Mouse (Mus musculus) cerebellum, adult 9-10 months (tissue): ENCODE measurements around the gene Snap25.

Source experiments
- DNase-seq: peaks from one replicate; pipeline ENCODE4 v3.0.0; 2022

Snap25 gene

GRCm38 (mm10) chr2:136712441-136713015 lies 725 bp upstream of the Snap25 start:
- peak; percentile 69 for DNase-seq

DNA sequence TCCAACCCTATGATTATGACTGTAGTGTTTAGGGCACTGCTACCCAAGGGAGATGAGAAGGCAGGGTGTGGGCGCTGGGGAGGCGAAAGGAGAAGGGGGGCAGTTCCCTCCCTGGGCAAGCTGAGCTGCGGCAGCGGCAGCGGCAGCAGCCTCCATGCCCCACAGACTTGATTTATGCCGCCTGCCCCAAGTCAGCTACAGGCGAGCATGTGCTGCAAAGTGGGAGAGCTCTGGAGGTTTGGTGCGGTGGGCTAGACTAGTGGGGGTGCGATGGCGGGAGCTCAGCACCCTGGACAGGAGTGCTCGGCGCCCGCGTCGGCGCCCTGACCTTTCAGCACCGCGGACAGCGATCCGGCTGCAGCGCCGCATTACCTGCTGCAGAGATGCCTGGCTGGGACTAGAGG lies 757 bp downstream of the Snap25 start:
- peak; percentile 75 for DNase-seq

DNA sequence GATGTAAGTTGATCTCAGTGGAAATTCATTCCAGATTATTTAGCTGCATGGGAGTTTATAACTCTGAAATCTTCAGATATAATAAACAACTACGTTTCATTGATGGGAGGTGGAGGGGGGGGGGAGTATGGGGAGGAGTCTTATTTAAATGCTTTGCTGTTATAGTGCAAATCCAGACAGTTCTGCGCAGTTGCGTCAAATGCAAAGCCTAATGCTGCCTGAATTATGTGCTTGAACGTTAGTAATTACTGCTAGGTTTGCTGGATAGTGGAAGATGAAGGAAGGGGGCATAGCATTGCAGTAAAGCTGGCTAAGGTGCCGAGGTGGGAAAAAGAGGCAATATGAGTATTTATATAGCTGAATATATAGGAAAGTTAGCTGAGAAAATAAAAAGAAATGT lies 2.3 kb downstream of the Snap25 start:
- DNase-seq: peak; percentile 67

DNA sequence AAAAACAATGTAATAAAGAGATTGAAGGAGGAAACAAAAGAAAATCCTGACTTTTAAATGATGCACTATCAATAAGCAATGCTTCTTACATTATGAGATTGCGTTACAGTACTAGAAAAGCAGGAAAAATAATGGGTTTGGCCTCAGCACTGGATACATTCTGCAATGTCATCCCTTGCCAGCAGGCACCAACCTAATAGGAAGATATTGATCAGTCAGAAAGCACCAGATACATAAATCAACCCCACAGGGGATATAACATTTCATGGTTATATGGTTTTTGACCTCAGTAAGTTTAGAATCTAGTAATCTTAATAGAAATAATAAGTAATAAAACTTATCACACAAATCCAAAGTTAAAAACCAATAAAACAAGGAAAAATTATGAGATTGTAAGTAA lies 3.1 kb downstream of the Snap25 start:
- peak; percentile 52 for DNase-seq

DNA sequence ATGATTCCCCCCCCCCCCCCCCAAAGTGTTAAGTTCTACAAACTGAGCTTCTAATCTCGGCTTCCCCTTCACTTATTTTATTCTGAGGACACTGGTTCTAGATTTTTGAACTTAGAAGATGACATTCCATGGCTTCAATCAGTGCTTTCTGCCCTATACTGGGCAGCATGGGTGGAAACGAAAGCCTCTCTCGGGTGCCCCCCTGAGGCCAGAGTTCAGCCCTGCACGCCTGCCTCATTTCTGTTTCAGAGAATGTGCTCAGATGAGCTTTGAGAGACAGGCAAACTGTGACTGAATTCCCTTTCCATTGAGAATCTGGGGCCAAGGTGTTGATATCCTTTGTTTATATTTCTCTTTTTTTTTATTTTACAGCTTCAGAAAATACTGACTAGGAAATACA lies 7.0 kb downstream of the Snap25 start:
- DNase-seq: peak; percentile 83

DNA sequence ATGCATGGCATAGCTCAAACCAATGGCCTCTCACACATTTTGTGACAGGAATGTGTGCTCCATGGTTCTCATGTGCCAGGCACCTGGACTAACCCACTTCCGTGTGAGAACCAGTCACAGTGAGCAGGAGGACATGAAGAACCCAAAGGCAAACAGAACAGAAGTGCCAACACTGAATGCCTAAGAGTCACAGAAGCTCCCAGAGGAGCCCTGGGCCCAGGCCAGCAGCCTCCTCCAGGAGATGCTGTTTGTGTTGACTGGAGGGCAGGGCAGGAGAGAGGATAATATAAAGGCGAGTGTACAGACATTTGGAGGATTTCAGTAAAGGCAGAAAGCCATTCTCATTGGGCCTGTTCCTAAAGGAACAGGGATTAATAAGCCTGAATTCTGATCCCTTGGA lies 25.0 kb downstream of the Snap25 start:
- peak; percentile 90 for DNase-seq

GRCm38 (mm10) chr2:136742230-136742629 lies 29.0 kb downstream of the Snap25 start:
- DNase-seq: peak; percentile 98

DNA sequence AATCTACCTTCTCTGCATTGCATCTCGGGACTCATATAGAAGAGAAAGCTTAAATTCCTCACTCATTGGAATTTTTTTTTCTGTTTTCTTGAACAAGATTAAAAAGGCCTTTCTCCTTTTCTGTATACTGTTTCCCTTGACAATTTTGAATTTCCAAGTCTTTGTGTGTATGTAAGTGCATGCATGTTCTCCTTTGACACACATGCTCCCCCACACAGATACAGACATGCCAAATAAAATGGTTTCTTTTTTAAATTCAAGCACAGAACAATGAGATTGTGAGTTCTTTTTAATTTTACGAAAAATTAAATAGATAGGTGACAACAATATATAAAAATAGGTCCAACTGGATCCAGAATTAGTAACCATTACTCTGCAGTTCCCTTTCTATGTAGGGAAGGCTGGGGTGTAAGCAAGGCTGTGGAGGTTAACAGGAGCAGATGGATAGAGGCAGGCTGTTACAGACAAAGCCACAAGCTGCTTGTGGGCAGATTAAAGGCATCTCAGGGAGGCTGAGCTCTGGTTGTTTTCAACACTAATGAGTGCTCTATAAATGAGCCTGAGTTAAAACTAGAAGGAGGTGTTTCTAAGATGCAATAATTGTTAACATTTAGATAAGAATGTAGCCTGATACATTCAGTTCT lies 31.6 kb downstream of the Snap25 start:
- peak; percentile 82 for DNase-seq

DNA sequence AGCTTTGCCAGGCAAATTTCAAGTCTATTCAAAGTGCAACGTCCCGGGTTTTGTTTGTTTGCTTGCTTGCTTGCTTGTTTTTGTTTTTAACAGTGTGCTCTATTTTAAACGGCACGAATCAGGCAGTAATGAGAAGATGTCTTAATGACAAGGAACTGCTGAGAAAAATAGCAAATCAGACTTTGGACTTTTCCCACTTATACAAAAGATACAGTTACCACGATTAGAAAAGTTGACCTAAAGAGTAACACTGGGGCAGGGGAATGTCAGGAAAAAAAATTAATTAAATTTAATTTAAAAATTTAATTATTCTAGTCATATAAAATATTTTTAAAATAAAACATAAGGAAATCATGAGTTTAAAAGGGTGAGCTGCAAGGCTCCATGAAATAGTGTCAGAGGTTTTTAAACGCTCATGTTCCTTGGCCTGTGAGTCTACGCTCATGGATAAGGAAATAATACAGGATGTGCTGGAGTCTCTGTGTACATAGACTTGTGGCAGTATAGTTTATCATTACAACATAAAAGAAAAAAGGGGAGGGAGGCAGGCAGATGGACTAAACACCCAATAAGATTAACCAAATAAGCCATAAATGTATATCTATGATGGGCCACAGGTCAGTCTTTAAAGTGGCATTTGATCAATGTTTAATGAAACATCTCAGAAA lies 32.2 kb downstream of the Snap25 start:
- no peak for DNase-seq

DNA sequence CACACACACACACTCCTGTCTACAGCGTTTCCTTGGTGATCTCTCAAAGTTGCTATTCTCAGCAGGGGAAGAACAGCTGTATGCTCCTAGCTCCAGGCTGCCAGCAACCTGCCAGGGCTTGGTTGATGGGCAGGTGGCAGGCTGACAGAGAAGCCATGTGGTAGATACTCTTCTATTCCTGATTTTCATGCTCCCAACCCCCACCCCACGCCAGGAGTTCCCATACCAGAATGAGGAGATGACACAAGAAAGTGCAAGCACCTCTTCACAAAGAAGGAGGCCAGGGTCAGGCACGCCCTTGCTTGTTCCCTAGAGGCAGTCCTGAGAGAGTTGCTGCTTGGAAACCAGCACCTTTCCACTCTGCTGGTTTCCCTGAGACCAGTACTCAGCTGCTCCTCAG lies 40.4 kb downstream of the Snap25 start:
- no peak for DNase-seq

GRCm38 (mm10) chr2:136758809-136759551 lies 45.7 kb downstream of the Snap25 start:
- no peak for DNase-seq

- DNase-seq: no peak
These were observed 64.9 kb downstream of the Snap25 start for GRCm38 (mm10) chr2:136778156-136778555.

DNA sequence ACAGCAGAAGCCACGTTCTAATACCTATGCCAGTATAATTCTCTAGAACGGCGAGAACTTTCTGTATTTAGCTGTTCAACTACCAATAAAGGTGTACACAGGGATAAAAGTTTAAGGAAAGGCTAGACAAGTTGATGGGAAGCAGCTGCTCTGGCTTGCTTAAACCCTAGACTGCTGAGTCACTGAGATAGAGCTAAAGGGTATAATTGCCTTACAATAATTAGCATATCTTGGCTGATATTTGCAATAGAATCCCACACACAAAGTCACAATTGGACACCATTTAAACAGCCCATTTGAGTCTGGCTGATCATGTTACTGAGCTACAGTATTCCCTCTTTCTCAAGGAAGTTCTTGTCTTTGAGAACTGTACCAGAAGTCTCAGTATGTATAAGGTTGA lies 65.4 kb downstream of the Snap25 start:
- DNase-seq: no peak

DNA sequence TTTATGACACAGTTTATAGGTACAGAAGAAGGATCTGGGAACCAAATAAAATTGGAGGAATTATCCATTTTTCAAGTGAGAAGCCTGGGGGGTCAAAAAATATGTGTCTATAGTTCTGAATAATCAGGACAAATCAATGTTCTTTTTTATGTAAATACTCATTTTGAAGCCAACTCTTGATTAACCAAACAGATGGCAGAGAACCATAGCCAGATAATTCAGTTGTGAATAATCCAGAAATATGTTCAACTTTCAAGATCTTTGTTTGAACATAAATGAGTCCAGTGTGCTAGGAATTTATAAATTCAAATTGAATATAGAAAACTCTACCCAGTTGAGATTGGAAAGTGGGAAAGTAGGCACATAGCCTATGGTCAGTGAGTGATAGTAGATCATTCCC lies 67.0 kb downstream of the Snap25 start:
- DNase-seq: peak; percentile 86

- DNase-seq: no peak
These were observed 71.1 kb downstream of the Snap25 start for GRCm38 (mm10) chr2:136784310-136784709.

DNA sequence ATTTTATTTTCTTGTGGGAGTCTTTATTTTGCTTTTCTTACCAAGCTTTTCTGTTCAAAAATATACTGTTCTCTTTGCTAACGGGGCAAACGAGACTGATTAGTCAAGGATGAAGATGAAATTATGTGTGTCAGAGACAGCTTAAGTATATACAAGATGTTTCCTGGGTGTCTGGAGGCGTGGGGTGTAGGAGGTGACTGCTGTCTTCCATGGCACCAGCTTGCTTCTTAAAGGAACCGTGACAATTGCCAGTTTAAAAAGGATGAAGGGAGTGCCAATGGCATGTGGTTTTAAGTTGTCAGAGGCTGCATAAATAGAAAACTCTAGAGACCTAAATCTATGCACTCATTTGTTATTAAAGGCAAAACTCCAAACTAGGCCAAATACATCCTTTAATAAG lies 75.1 kb downstream of the Snap25 start:
- DNase-seq: no peak

DNA sequence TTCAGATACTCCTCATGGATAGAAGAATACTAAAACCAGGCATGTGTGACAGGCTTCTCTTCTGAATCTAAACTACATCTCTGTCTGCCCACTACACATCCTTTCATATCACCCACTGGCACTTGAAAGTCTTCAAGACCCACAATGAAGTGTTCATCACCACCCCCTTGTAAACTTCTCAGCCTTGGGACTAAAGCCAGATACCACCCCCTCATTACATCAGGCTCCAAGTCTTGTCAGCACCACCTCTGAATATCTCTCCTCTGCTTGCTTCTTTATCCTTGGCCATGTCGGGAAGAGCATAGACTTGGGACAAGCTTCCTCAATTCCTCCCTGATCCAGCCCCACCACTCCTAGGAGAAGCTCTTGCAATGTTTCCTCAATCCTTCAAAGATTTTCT lies 83.3 kb downstream of the Snap25 start:
- DNase-seq: no peak

- no peak for DNase-seq
These were observed 85.7 kb downstream of the Snap25 start for GRCm38 (mm10) chr2:136798887-136799430.

- no peak for DNase-seq
These were observed 87.8 kb downstream of the Snap25 start for GRCm38 (mm10) chr2:136801102-136801501.

DNA sequence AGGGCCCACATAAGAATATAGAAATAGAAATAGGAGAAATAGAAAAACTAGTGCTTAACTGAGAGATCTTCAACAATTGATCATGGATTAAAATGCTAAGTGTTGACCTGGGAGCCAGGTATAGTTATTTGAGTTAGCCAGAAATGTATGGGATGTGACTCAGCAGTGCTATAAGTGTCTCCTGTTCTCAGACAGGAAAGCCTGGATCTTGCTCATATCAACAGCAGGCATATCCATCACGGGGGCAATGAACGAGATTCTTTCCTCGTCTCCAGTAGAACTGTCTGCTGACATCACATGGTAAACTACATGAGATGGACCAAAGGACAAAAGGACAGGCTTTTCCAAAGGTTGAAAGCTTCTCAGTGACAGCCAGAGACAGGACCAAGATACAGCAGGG lies 88.8 kb downstream of the Snap25 start:
- no peak for DNase-seq

DNA sequence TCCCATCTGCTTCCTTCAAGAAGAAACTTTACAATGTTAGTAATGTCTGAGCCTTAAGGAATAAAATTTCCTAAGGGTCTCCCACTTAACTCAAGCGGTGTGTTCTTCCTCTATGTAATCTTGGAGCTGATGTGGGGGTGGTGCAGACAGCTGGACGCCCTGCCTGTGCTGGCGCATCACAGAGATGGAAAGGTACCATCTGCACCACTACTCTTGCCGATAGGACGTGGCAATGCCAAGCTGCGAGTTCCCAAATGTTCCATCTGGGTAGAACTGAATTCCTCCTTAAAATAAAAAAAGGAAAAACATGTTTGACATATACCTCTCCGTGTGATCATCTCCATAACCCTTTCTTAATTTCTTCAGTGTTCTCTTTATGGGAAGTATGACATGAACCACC lies 89.9 kb downstream of the Snap25 start:
- DNase-seq: peak; percentile 78

GRCm38 (mm10) chr2:136807992-136808726 lies 94.9 kb downstream of the Snap25 start:
- no peak for DNase-seq

GRCm38 (mm10) chr2:136811331-136811730 lies 98.1 kb downstream of the Snap25 start:
- DNase-seq: no peak
